Mouse (Mus musculus): ENCODE measurements around the gene Tmed10. TPM values are rescaled to one million over a fixed set of nuclear protein-coding genes. Genes with fewer than 3 reads are reported as not detected.

The Tmed10 gene
- total RNA-seq, 2 experiments from 2014 or later, result 153 to 164 TPM

- intact Hi-C loops (cut with DNase I), result no loop called here
- DNase-seq, result no peak
These were observed 5.7 kb upstream of the Tmed10 start for GRCm38 (mm10) chr12:85380308-85380707.

- intact Hi-C loops (cut with DNase I), result no loop called here
- DNase-seq, result no peak
These were observed 3.6 kb upstream of the Tmed10 start for GRCm38 (mm10) chr12:85378271-85378670.

- intact Hi-C loops (cut with DNase I), result no loop called here
- peak; percentile 53 for DNase-seq
These were observed 771 bp downstream of the Tmed10 start for GRCm38 (mm10) chr12:85373591-85374560.

- no peak for DNase-seq
- intact Hi-C loops (cut with DNase I), result no loop called here
These were observed 2.5 kb downstream of the Tmed10 start for GRCm38 (mm10) chr12:85372068-85372665.

GRCm38 (mm10) chr12:85368441-85369063, 6.1 kb downstream of the Tmed10 start:
- no peak for DNase-seq
- intact Hi-C loops (cut with DNase I), result no loop called here

- intact Hi-C loops (cut with DNase I), result no loop called here
- DNase-seq, result peak; percentile 52
These were observed 8.4 kb downstream of the Tmed10 start for GRCm38 (mm10) chr12:85366271-85366670.

- no peak for DNase-seq
- intact Hi-C loops (cut with DNase I), result no loop called here
These were observed 12.1 kb downstream of the Tmed10 start for GRCm38 (mm10) chr12:85362510-85362909.

- DNase-seq, result no peak
- intact Hi-C loops (cut with DNase I), result no loop called here
These were observed 13.1 kb downstream of the Tmed10 start for GRCm38 (mm10) chr12:85361580-85361979.

GRCm38 (mm10) chr12:85361165-85361564, 13.5 kb downstream of the Tmed10 start:
- intact Hi-C loops (cut with DNase I), result no loop called here
- DNase-seq, result no peak

GRCm38 (mm10) chr12:85354061-85354460, 20.6 kb downstream of the Tmed10 start:
- DNase-seq, result no peak
- intact Hi-C loops (cut with DNase I), result no loop called here

- peak; percentile 46 for DNase-seq
- intact Hi-C loops (cut with DNase I), result no loop called here
These were observed 24.0 kb downstream of the Tmed10 start for GRCm38 (mm10) chr12:85350407-85351232.

GRCm38 (mm10) chr12:85348338-85348737, 26.3 kb downstream of the Tmed10 start:
- intact Hi-C loops (cut with DNase I), result loop anchor here (5.0 kb wide), 1 partner anchor 314 kb away; no protein-coding TSS in a partner anchor
- no peak for DNase-seq

- DNase-seq, result no peak
- intact Hi-C loops (cut with DNase I), result loop anchor here (5.0 kb wide), 1 partner anchor 315 kb away; no protein-coding TSS in a partner anchor
These were observed 27.5 kb downstream of the Tmed10 start for GRCm38 (mm10) chr12:85347196-85347595.

- DNase-seq, result peak; percentile 21
- intact Hi-C loops (cut with DNase I), result loop anchor here (5.0 kb wide), 1 partner anchor 316 kb away; no protein-coding TSS in a partner anchor
These were observed 28.3 kb downstream of the Tmed10 start for GRCm38 (mm10) chr12:85346374-85346773.

- intact Hi-C loops (cut with DNase I), result loop anchor here (5.0 kb wide), 1 partner anchor 317 kb away; no protein-coding TSS in a partner anchor
- no peak for DNase-seq
These were observed 29.1 kb downstream of the Tmed10 start for GRCm38 (mm10) chr12:85345559-85345958.

- DNase-seq, result no peak
- intact Hi-C loops (cut with DNase I), result no loop called here
These were observed 30.4 kb downstream of the Tmed10 start for GRCm38 (mm10) chr12:85344252-85344651.

GRCm38 (mm10) chr12:85342310-85342709, 32.3 kb downstream of the Tmed10 start:
- no peak for DNase-seq
- intact Hi-C loops (cut with DNase I), result loop anchor here (2.0 kb wide), 1 partner anchor 150 kb away; no protein-coding TSS in a partner anchor

- intact Hi-C loops (cut with DNase I), result no loop called here
- DNase-seq, result no peak
These were observed 33.5 kb downstream of the Tmed10 start for GRCm38 (mm10) chr12:85341131-85341530.

- DNase-seq, result no peak
- intact Hi-C loops (cut with DNase I), result no loop called here
These were observed 34.7 kb downstream of the Tmed10 start for GRCm38 (mm10) chr12:85339947-85340346.

GRCm38 (mm10) chr12:85339243-85339729, 35.4 kb downstream of the Tmed10 start, which contains the start of gene Nek9:
Gene Nek9 (minus strand): TSS chr12:85339362.
- DNase-seq, result peak; percentile 95
- intact Hi-C loops (cut with DNase I), result no loop called here

All from left cerebral cortex, postnatal 4 days (tissue).